Mouse (Mus musculus) liver, adult 2 months (tissue): ENCODE measurements around the gene Srsf3. TPM values are rescaled to one million over a fixed set of nuclear protein-coding genes. Genes with fewer than 3 reads are reported as not detected.
"Not testable (repeated sequence)": the region's sequence is repeated elsewhere in the genome, so short reads cannot be mapped to it uniquely, and the experiment has no call there.

Experiments
- DNase-seq: peaks from one replicate; pipeline ENCODE4 v3.0.0-alpha.2; 2011; ENCODE audit warnings: low read depth, low spot score; ENCODE audit errors: extremely low read depth
- H3K27ac ChIP-seq: fragments of 200-500 bp; replicated peaks from 2 replicates; pipeline ENCODE4 v1.5.1; 2012; ENCODE audit warnings: low read depth, mild to moderate bottlenecking, control low read depth, inconsistent platforms, low read length; ENCODE audit not compliant: insufficient read depth
- H3K27me3 ChIP-seq: fragments of 200-500 bp; 2 replicates; pipeline ENCODE4 v1.6.1; 2012; ENCODE audit warnings: mild to moderate bottlenecking, moderate library complexity, low read length, inconsistent platforms; ENCODE audit not compliant: control insufficient read depth, insufficient read depth
- H3K36me3 ChIP-seq: fragments of 200-500 bp; 2 replicates; pipeline ENCODE4 v1.6.1; 2012; ENCODE audit warnings: low read length, inconsistent platforms; ENCODE audit not compliant: control insufficient read depth, insufficient read depth
- H3K4me1 ChIP-seq: fragments of 200-500 bp; 2 replicates; pipeline ENCODE4 v1.6.1; 2011; ENCODE audit warnings: low read length; ENCODE audit not compliant: control insufficient read depth, insufficient read depth
- H3K4me3 ChIP-seq: fragments of 200-500 bp; 2 replicates; pipeline ENCODE4 v1.5.1; 2011; ENCODE audit warnings: low read depth, mild to moderate bottlenecking, control low read depth, low read length, moderate library complexity; ENCODE audit not compliant: insufficient read depth
- H3K79me2 ChIP-seq: fragments of 200-500 bp; 2 replicates; pipeline ENCODE4 v1.6.1; 2012; ENCODE audit warnings: inconsistent platforms, mild to moderate bottlenecking, low read length, moderate library complexity; ENCODE audit not compliant: control insufficient read depth, insufficient read depth
- H3K9ac ChIP-seq: fragments of 200-500 bp; 2 replicates; pipeline ENCODE4 v1.6.1; 2012; ENCODE audit warnings: low read depth, mild to moderate bottlenecking, control low read depth, inconsistent platforms, low read length
- CTCF ChIP-seq: fragments of 200-500 bp; IDR thresholded peaks from 2 replicates; pipeline ENCODE4 v1.5.1; 2011; ENCODE audit warnings: low read depth, low read length, control low read depth
- POLR2A ChIP-seq: fragments of 200-500 bp; IDR thresholded peaks from 2 replicates; pipeline ENCODE4 v1.6.1; 2011; ENCODE audit warnings: low read length, control low read depth; ENCODE audit not compliant: insufficient read depth; ENCODE audit errors: extremely low read depth
- WGBS: fragments of 180-500 bp; shearing (Covaris S2); methylation state at CpG from one replicate; pipeline ENCODE4 v1.1.7; 2018; 5-methylcytosine and 5-hydroxymethylcytosine counted together
- polyA plus RNA-seq: library from polyadenylated mRNA; depleted of rRNA; stranded (reverse); fragments of >200 nt; gene quantifications from 2 replicates; pipeline ENCODE4 v1.2.3, GENCODE M21; 2012
- total RNA-seq: library from RNA; depleted of rRNA; stranded (reverse); fragments of >200 nt; gene quantifications from 2 replicates; pipeline ENCODE4 v1.2.3, GENCODE M21; 2014

Srsf3 gene
- total and polyA plus RNA-seq, 2 experiments, result 40.1 to 47.3 TPM

DNA sequence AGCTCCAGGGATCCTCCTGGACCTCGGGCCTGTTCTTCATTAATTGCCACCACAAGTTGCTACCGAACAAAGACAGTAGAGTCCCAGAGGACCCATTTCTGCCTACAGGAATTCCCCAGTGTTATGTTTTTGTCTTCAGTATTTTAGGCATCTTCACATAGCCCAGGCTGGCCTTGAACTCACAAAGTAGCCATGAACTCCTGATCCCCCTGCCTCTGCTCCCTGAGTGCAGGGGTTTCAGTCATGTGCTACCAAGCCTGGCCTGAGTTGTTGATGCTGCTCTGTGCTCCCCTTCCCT lies 31.5 kb downstream of the Srsf3 start:
- H3K9ac ChIP-seq, result no peak overlapping the region
- no peak overlapping the region for H3K4me3 ChIP-seq
- H3K27me3 ChIP-seq, result no peaks in the 10 kb centered on the region
- H3K27ac ChIP-seq, result no peak overlapping the region
- H3K36me3 ChIP-seq, result no peaks in the 10 kb centered on the region
- no peaks in the 10 kb centered on the region for H3K79me2 ChIP-seq
- H3K4me1 ChIP-seq, result peaks cover 5% of the 10 kb centered on the region
- TF ChIP-seq CTCF, result no peak
- no peak for TF ChIP-seq POLR2A
- DNase-seq, result no peak
- 85% methylated on average over 2 of the region's 2 CpGs for WGBS

DNA sequence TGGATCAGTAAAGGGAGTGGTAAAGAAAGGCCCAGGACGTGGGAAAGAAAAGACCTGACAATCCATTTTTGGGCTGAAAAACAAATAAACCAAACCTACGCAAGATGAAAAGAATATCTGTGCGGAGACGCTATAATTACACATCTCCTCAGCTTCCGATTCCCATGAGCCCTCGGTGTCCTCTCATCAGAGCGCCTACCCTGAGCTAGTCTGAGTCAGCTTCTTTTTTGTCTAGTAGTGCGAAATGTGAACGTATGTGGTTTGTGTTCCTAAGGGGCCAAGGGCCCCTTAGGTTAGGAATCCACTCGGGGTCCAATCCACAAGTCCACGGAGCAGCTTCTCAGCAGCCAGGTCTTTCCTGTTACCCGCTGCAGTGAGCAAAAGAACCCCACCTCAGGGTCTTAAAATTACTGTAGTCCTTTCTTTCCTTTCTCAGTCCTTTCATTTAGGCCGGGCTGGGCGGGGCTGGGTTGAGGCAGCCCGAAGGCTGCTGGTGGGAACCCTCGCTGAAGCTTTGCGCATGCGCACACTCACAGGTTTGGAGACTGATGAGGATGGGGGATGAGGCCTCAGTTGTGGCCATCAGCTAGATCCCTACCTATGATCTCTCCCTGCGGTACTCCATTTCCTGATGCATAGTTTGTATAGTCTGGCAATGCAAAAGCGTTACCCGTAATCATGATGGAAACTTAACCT lies 33.0 kb downstream of the Srsf3 start:
- no peaks in the 10 kb centered on the region for H3K79me2 ChIP-seq
- no peak for TF ChIP-seq POLR2A
- H3K9ac ChIP-seq, result no peak overlapping the region
- no peaks in the 10 kb centered on the region for H3K27me3 ChIP-seq
- H3K4me3 ChIP-seq, result no peak overlapping the region
- H3K4me1 ChIP-seq, result peaks cover 2% of the 10 kb centered on the region; the same call in 1 of the 2 replicates
- no peaks in the 10 kb centered on the region for H3K36me3 ChIP-seq
- no peak overlapping the region for H3K27ac ChIP-seq
- WGBS, result 94% methylated on average over 21 of the region's 21 CpGs
- no peak for DNase-seq

GRCm38 (mm10) chr17:29065971-29066370 lies 33.5 kb downstream of the Srsf3 start:
- 98% methylated on average over 3 of the region's 3 CpGs for WGBS
- Histone ChIP-seq H3K4me3 (no peak overlapping the region), H3K9ac (no peak overlapping the region), H3K27me3 (no peaks in the 10 kb centered on the region), H3K27ac (no peak overlapping the region), H3K79me2 (no peaks in the 10 kb centered on the region), H3K4me1 (0 out of 2 replicates have a peak, but pooled peaks cover under 1% of the 10 kb centered on the region), H3K36me3 (no peaks in the 10 kb centered on the region)
- TF ChIP-seq POLR2A, result no peak
- no peak for TF ChIP-seq CTCF
- DNase-seq, result no peak

DNA sequence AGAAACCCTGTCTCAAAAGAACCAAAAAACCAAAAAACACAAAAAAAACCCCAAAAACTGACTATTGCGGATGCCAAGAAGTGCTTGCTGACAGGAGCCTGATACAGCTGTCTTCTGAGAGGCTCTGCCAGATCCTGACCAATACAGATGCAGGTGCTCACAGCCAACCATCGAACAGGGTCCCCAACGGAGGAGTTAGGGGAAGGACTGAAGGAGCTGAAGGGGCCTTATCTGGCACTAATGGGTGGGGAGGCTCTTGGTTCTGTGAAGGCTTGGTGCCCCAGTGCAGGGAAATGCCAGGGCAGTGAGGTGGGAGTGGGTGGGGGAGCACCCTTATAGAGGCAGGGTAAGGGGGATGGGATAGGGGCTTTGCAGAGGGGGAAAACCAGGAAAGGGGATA lies 35.0 kb downstream of the Srsf3 start:
- WGBS, result 91% methylated on average over 3 of the region's 3 CpGs
- not testable (repeated sequence) for H3K4me3 ChIP-seq, H3K27me3 ChIP-seq, H3K27ac ChIP-seq, H3K79me2 ChIP-seq, H3K4me1 ChIP-seq, DNase-seq, H3K36me3 ChIP-seq, H3K9ac ChIP-seq

- WGBS, result 88% methylated on average over 5 of the region's 5 CpGs
- H3K36me3 ChIP-seq, result no peaks in the 10 kb centered on the region
- H3K4me1 ChIP-seq, result 0 out of 2 replicates have a peak, but pooled peaks cover under 1% of the 10 kb centered on the region
- no peaks in the 10 kb centered on the region for H3K79me2 ChIP-seq
- no peak overlapping the region for H3K4me3 ChIP-seq
- no peak overlapping the region for H3K9ac ChIP-seq
- DNase-seq, result no peak
- H3K27me3 ChIP-seq, result no peaks in the 10 kb centered on the region
- TF ChIP-seq CTCF, result no peak
- no peak for TF ChIP-seq POLR2A
- H3K27ac ChIP-seq, result no peak overlapping the region
Measured at GRCm38 (mm10) chr17:29067847-29068246, 35.4 kb downstream of the Srsf3 start.

DNA sequence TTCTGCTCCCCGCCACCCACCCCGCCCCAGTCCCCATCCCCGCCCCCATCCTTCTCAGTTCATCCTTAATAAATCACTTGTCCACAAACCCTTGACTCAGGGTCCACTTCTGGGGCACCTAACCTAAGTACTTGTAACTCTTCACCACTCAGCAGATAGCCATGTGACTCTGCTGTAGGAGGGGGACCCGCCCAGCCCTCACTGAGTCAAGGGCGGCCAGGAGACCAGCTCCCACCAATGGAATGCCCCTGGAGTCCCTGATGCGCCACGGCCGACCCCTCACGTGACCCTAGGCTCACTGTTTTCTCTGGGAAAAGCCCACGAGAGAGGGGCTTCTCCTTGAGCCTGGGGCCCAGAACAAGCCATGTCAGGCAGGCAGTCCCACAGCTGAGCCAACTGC lies 36.6 kb downstream of the Srsf3 start:
- Histone ChIP-seq H3K9ac (no peak overlapping the region), H3K79me2 (no peaks in the 10 kb centered on the region), H3K27me3 (no peaks in the 10 kb centered on the region), H3K4me1 (peaks cover 8% of the 10 kb centered on the region), H3K36me3 (no peaks in the 10 kb centered on the region), H3K27ac (no peak overlapping the region), H3K4me3 (no peak overlapping the region)
- TF ChIP-seq POLR2A (no peak), CTCF (no peak)
- DNase-seq, result no peak
- WGBS, result 94% methylated on average over 10 of the region's 10 CpGs

DNA sequence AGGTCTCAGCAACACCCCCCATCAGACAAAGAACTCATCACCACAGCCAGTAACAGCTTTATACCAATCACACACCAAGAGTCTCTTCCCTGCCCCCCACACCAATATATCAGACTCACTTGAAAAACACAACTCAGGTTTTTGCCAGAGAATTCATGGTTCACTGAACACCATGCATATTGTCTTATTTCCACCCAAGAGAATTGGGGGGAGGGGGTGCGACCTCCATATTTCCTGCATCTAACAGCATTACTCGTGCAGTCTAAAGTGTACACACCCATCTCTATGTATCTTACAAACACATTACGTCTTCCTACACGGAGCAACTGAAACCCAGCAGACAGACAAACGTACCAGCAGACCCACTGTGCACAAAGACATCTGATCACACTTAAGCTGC lies 39.4 kb downstream of the Srsf3 start:
- H3K4me1 ChIP-seq, result peaks cover 8% of the 10 kb centered on the region
- no peak overlapping the region for H3K27ac ChIP-seq
- H3K9ac ChIP-seq, result no peak overlapping the region
- H3K4me3 ChIP-seq, result no peak overlapping the region
- H3K27me3 ChIP-seq, result no peaks in the 10 kb centered on the region
- WGBS, result 87% methylated on average over 5 of the region's 5 CpGs
- no peaks in the 10 kb centered on the region for H3K36me3 ChIP-seq
- TF ChIP-seq CTCF (no peak), POLR2A (no peak)
- no peak for DNase-seq
- no peaks in the 10 kb centered on the region for H3K79me2 ChIP-seq
